Comparison of ENCODE assay signal across 17 mouse cellular contexts in genomic region chrX:134398972-134399371, GRCm38 (mm10). TPM values are rescaled to one million over a fixed set of nuclear protein-coding genes. Genes with fewer than 3 reads are reported as not detected.
"Had no signal": no experiment of that assay in that cellular context is flagged by ENCODE, and none has a peak within 500 bp of the region (broad histone marks: within the 10 kb centered on the region; RNA-seq: fewer than 3 reads in every experiment).

No protein-coding gene starts in this region.

- H3K9me3 ChIP-seq: lung, embryonic 15.5 days; midbrain, embryonic 13.5 days; midbrain, embryonic 15.5 days; neural tube, embryonic 12.5 days; stomach, embryonic 15.5 days had no signal

- H3K9ac ChIP-seq: lung, embryonic 15.5 days; midbrain, embryonic 13.5 days; midbrain, embryonic 15.5 days; neural tube, embryonic 12.5 days; stomach, embryonic 15.5 days had no signal

- H3K4me3 ChIP-seq: lung, embryonic 15.5 days; megakaryocyte, embryonic 14.5 days; midbrain, embryonic 13.5 days; midbrain, embryonic 15.5 days; neural tube, embryonic 12.5 days; stomach, embryonic 15.5 days had no signal

- H3K27me3 ChIP-seq: lung, embryonic 15.5 days; midbrain, embryonic 13.5 days; midbrain, embryonic 15.5 days; neural tube, embryonic 12.5 days; stomach, embryonic 15.5 days had no signal

- H3K36me3 ChIP-seq: lung, embryonic 15.5 days; midbrain, embryonic 13.5 days; midbrain, embryonic 15.5 days; neural tube, embryonic 12.5 days; stomach, embryonic 15.5 days had no signal

- H3K4me2 ChIP-seq: lung, embryonic 15.5 days; midbrain, embryonic 11.5 days; midbrain, embryonic 13.5 days; midbrain, embryonic 15.5 days; neural tube, embryonic 12.5 days; stomach, embryonic 15.5 days had no signal

- DNase-seq: lung, postnatal 14 days; lung, postnatal 36 days; right cerebral cortex, postnatal 14 days; thymus, adult 2 months; thymus, postnatal 25 days; thymus, postnatal 4 days had no signal

- H3K27ac ChIP-seq: lung, embryonic 15.5 days; macrophage; midbrain, embryonic 13.5 days; midbrain, embryonic 15.5 days; neural tube, embryonic 12.5 days; stomach, embryonic 15.5 days; stomach, postnatal 0 days had no signal

- H3K4me1 ChIP-seq: lung, embryonic 15.5 days; megakaryocyte, embryonic 14.5 days; midbrain, embryonic 13.5 days; midbrain, embryonic 15.5 days; neural tube, embryonic 12.5 days; stomach, embryonic 15.5 days had no signal

RNA-seq across cellular contexts. Expression of gene Drp2, which starts 5.4 kb away (rescaled TPM):
- total RNA-seq: monocyte, adult 5-6 weeks; neutrophil, adult 5-6 weeks had no signal
